Mouse (Mus musculus): ENCODE results near the gene Gdf1.

Gene Gdf1

GRCm38 (mm10) chr8:70330741-70331364 is 1.2 kb downstream of the Gdf1 start:
- DNase-seq (ENCODE audit: low spot score in 2 of 2): peak; percentile 69 to 76

- no peak for DNase-seq (ENCODE audit: low spot score in 2 of 2)
Observed at GRCm38 (mm10) chr8:70331526-70331925, 1.9 kb downstream of the Gdf1 start.

- DNase-seq (ENCODE audit: low spot score in 2 of 2): peak; percentile 72 to 78
Observed at GRCm38 (mm10) chr8:70332070-70332877, 2.7 kb downstream of the Gdf1 start.

GRCm38 (mm10) chr8:70332878-70333202 is 3.2 kb downstream of the Gdf1 start:
- no peak for DNase-seq (ENCODE audit: low spot score in 2 of 2)

GRCm38 (mm10) chr8:70338931-70339330 is 9.3 kb downstream of the Gdf1 start:
- DNase-seq (ENCODE audit: low spot score in 2 of 2): no peak

GRCm38 (mm10) chr8:70340659-70341058 is 11.0 kb downstream of the Gdf1 start:
- no peak for DNase-seq (ENCODE audit: low spot score in 2 of 2)

- DNase-seq (ENCODE audit: low spot score in 2 of 2): no peak
Observed at GRCm38 (mm10) chr8:70342007-70342406, 12.4 kb downstream of the Gdf1 start.

- no peak for DNase-seq (ENCODE audit: low spot score in 2 of 2)
Observed at GRCm38 (mm10) chr8:70343076-70343475, 13.5 kb downstream of the Gdf1 start.

- peak in 1 of 2 experiments; percentile 68 for DNase-seq (ENCODE audit: low spot score in 2 of 2)
Observed at GRCm38 (mm10) chr8:70343696-70344095, 14.1 kb downstream of the Gdf1 start.

GRCm38 (mm10) chr8:70344279-70344678 is 14.7 kb downstream of the Gdf1 start:
- no peak for DNase-seq (ENCODE audit: low spot score in 2 of 2)

GRCm38 (mm10) chr8:70347443-70347842 is 17.8 kb downstream of the Gdf1 start:
- DNase-seq (ENCODE audit: low spot score in 2 of 2): no peak

GRCm38 (mm10) chr8:70347860-70348420 is 18.3 kb downstream of the Gdf1 start:
- DNase-seq (ENCODE audit: low spot score in 2 of 2): no peak

GRCm38 (mm10) chr8:70351035-70351999 is 21.7 kb downstream of the Gdf1 start:
- no peak for DNase-seq (ENCODE audit: low spot score in 2 of 2)

GRCm38 (mm10) chr8:70352000-70352384 is 22.4 kb downstream of the Gdf1 start:
- DNase-seq (ENCODE audit: low spot score in 2 of 2): no peak

GRCm38 (mm10) chr8:70352657-70353151 is 23.1 kb downstream of the Gdf1 start:
- no peak for DNase-seq (ENCODE audit: low spot score in 2 of 2)

GRCm38 (mm10) chr8:70353194-70353817 is 23.7 kb downstream of the Gdf1 start, which contains the start of gene Upf1:
Gene Upf1, minus strand, starts transcription at chr8:70353278.
- peak; percentile 98 to 100 for DNase-seq (ENCODE audit: low spot score in 2 of 2)

- peak; percentile 45 to 66 for DNase-seq (ENCODE audit: low spot score in 2 of 2)
Observed at GRCm38 (mm10) chr8:70354004-70354403, 24.4 kb downstream of the Gdf1 start.

- no peak for DNase-seq (ENCODE audit: low spot score in 2 of 2)
Observed at GRCm38 (mm10) chr8:70356111-70356510, 26.5 kb downstream of the Gdf1 start.

- no peak for DNase-seq (ENCODE audit: low spot score in 2 of 2)
Observed at GRCm38 (mm10) chr8:70359411-70359810, 29.8 kb downstream of the Gdf1 start.

GRCm38 (mm10) chr8:70360769-70361168 is 31.2 kb downstream of the Gdf1 start:
- DNase-seq (ENCODE audit: low spot score in 2 of 2): no peak

- no peak for DNase-seq (ENCODE audit: low spot score in 2 of 2)
Observed at GRCm38 (mm10) chr8:70361484-70362032, 31.9 kb downstream of the Gdf1 start.

All from frontal cortex, postnatal 36 days (tissue).